13 mouse cellular contexts compared by ENCODE assay signal in the genomic region with DNA sequence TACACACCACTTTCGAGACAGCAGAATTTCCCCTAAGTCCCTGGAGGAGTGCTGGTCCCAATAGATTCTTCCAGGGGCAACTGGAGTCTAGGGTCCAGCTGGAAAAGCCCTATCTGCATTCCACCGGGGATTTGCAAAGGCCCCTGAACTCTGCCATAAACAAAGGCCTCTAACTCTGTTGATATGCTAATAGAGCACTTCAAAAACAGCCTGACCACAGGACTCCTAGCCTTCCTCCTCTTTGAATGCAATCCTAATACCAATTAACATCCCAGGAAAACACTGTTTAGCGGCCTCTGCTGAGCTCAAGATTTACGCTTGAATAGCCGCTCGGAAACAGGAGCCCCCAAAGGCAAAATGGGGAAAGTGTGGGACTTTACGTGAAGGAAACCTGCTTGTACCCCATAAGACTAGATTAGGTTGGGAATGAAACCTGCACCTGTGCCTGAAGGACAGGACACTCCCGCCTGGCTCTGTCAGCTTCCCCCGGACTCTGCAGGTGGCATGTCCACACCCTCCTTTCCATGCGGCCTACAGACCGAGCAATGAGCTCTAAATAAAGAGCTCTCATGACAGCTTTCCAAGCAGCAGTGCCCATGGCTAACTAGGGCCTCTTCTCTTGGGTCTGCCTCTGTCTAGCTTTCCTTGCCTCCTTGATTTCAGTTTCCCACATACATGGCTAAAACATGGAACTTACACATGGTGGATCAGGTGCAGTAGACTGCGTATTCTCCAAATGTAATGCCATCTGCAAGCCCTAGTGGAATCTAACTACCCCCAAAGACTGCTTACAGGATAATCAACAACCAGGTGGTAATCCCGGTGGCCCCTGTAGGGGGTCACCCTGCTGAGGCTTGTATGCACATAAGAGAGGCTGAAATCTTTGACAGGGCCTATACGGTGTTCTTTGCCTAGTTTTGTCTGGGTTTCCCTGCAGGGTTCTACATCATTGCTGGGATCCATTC. TPM values are rescaled to one million over a fixed set of nuclear protein-coding genes. Genes with fewer than 3 reads are reported as not detected.
DNase-seq lines count a peak whose midpoint lies in the region; ATAC-seq lines count a peak whose summit lies in the region.
"Had no signal": no experiment of that assay in that cellular context is flagged by ENCODE, and none has a peak within 500 bp of the region (broad histone marks: within the 10 kb centered on the region; RNA-seq: fewer than 3 reads in every experiment).

No protein-coding gene starts in this region.

- no peaks in the 10 kb centered on the region for H3K27me3 ChIP-seq in neural tube, embryonic 15.5 days (replicated peaks)
- no peaks in the 10 kb centered on the region; the same call in 1 of the 2 replicates for H3K27me3 ChIP-seq in forebrain, embryonic 11.5 days (ENCODE audit: control insufficient read depth, insufficient read depth, low read length)
- peaks cover 24% of the 10 kb centered on the region for H3K27me3 ChIP-seq in midbrain, embryonic 10.5 days (ENCODE audit: low read depth, poor library complexity, severe bottlenecking)

- no peak overlapping the region for H3K4me3 ChIP-seq in neural tube, embryonic 15.5 days (replicated peaks)
- no peak overlapping the region for H3K4me3 ChIP-seq in forebrain, embryonic 11.5 days (ENCODE audit: low read depth, low read length)
- H3K4me3 ChIP-seq in midbrain, embryonic 10.5 days, result peak overlapping the region; percentile 39

- no peak overlapping the region for H3K27ac ChIP-seq in neural tube, embryonic 15.5 days (replicated peaks)
- H3K27ac ChIP-seq in forebrain, embryonic 11.5 days (ENCODE audit: low read depth, low read length), result peak overlapping the region; percentile 75
- peak overlapping the region; percentile 88 for H3K27ac ChIP-seq in midbrain, embryonic 10.5 days (replicated peaks)

- no peak for ATAC-seq in neural tube, embryonic 15.5 days (ENCODE audit: low FRiP score)
- ATAC-seq in forebrain, embryonic 11.5 days (replicated peaks; ENCODE audit: low FRiP score), result peak; percentile 86
- ATAC-seq in inflammation-experienced regulatory T-cells, adult 6 months, result no peak

- peaks cover 17% of the 10 kb centered on the region for H3K4me1 ChIP-seq in neural tube, embryonic 15.5 days
- peaks cover 19% of the 10 kb centered on the region for H3K4me1 ChIP-seq in forebrain, embryonic 11.5 days (replicated peaks; ENCODE audit: control insufficient read depth, insufficient read depth, low read length)
- H3K4me1 ChIP-seq in midbrain, embryonic 10.5 days, result peaks cover 74% of the 10 kb centered on the region

- H3K9me3 ChIP-seq in neural tube, embryonic 15.5 days (replicated peaks), result no peaks in the 10 kb centered on the region
- no peaks in the 10 kb centered on the region for H3K9me3 ChIP-seq in forebrain, embryonic 11.5 days (ENCODE audit: control insufficient read depth, low read length)
- no peaks in the 10 kb centered on the region for H3K9me3 ChIP-seq in midbrain, embryonic 10.5 days (replicated peaks)

- H3K36me3 ChIP-seq in neural tube, embryonic 15.5 days, result no peaks in the 10 kb centered on the region
- H3K36me3 ChIP-seq in forebrain, embryonic 11.5 days (ENCODE audit: control insufficient read depth, insufficient read depth, low read length), result no peaks in the 10 kb centered on the region
- H3K36me3 ChIP-seq in midbrain, embryonic 10.5 days, result no peaks in the 10 kb centered on the region

- H3K9ac ChIP-seq in neural tube, embryonic 15.5 days (replicated peaks), result no peak overlapping the region
- H3K9ac ChIP-seq in forebrain, embryonic 11.5 days (ENCODE audit: low read length), result peak overlapping the region; percentile 13; the same call in 1 of the 2 replicates

- WGBS in neural tube, embryonic 15.5 days, result 17% methylated on average over 14 of the region's 14 CpGs
- WGBS in forebrain, embryonic 11.5 days, result 4% methylated on average over 14 of the region's 14 CpGs
- 5% methylated on average over 14 of the region's 14 CpGs for WGBS in midbrain, embryonic 10.5 days

- peak; percentile 23 for DNase-seq in neural tube, embryonic 10.5 days (ENCODE audit: extremely low spot score, low spot score)
- peak; percentile 71 for DNase-seq in forebrain, embryonic 11.5 days (ENCODE audit: low spot score)
- peak; percentile 79 for DNase-seq in midbrain, embryonic 10.5 days (ENCODE audit: low spot score)
- DNase-seq in yolk sac, embryonic 10.5 days (ENCODE audit: low spot score), result peak; percentile 12
- no peak for DNase-seq in thymus, postnatal 14 days
- DNase-seq in cerebellum, adult 11 months, result no peak
- DNase-seq: adrenal gland, postnatal 10 days; cerebellum, adult 2 months; heart, postnatal 10 days; lung, postnatal 36 days; thymus, postnatal 36 days had no signal

- H3K4me2 ChIP-seq in neural tube, embryonic 15.5 days, result no peak overlapping the region
- peak overlapping the region; percentile 42 for H3K4me2 ChIP-seq in forebrain, embryonic 11.5 days (ENCODE audit: low read depth, low read length, severe bottlenecking)

RNA-seq across cellular contexts. Expression of gene Arl4c, which starts 32.9 kb away (rescaled TPM):
- polyA plus RNA-seq in neural tube, embryonic 15.5 days (2015; fragmentation: Nextera tagmentation; extraction: Ambion mirVana), result 38.1 and 43.5 TPM in 2 replicates
- 9.2 and 13.3 TPM in 2 replicates for polyA plus RNA-seq in forebrain, embryonic 11.5 days (2014; fragmentation: Nextera tagmentation; extraction: Ambion mirVana)
- polyA plus RNA-seq in midbrain, embryonic 10.5 days (2016; fragmentation: Nextera tagmentation; extraction: Ambion mirVana), result 18.6 and 22.4 TPM in 2 replicates
- polyA plus RNA-seq in inflammation-experienced regulatory T-cells, adult 6 months (2017; shearing (Covaris generic)), result 10 to 100 TPM in 2 of 3 experiments, 1 to 10 TPM in 1; 9.6 to 20.2 (median 12.6) TPM

Comparison
In these comparisons a context has a peak if more than half of its experiments do, and no peak if none do; other contexts are left out.
1. DNase-seq: peak in neural tube, embryonic 10.5 days (single experiment), forebrain, embryonic 11.5 days (single experiment), midbrain, embryonic 10.5 days (single experiment) and yolk sac, embryonic 10.5 days (single experiment); none in thymus, postnatal 14 days (single experiment) and cerebellum, adult 11 months (single experiment).